Mouse (Mus musculus): ENCODE results near the gene AU018091.
"Not testable (repeated sequence)": the region's sequence is repeated elsewhere in the genome, so short reads cannot be mapped to it uniquely, and the experiment has no call there.

GRCm38 (mm10) chr7:3128564-3128963 lies 40.4 kb downstream of the AU018091 start:
- TF ChIP-seq CTCF (IDR thresholded peaks at IDR 0.05); POLR2A (IDR thresholded peaks at IDR 0.05; ENCODE audit: insufficient read depth, low read depth, low read length); EP300 (IDR thresholded peaks at IDR 0.05; ENCODE audit: insufficient read depth, low read depth, low read length): not testable (repeated sequence)

Measured in heart, adult 2 months (tissue).